Mouse (Mus musculus): ENCODE results near the gene Rpl34. TPM values are rescaled to one million over a fixed set of nuclear protein-coding genes. Genes with fewer than 3 reads are reported as not detected.

Rpl34 gene
- polyA plus RNA-seq (2015; fragmentation: Nextera tagmentation; extraction: Ambion mirVana), result 469 and 486 TPM in 2 replicates

- Histone ChIP-seq H3K9ac (peak within 1 kb of the TSS; percentile 82), H3K4me2 (peak within 1 kb of the TSS; percentile 73), H3K9me3 (replicated peaks) (no peaks in the 10 kb centered on the region), H3K27ac (peak within 1 kb of the TSS; percentile 84), H3K4me1 (replicated peaks) (peaks cover 18% of the 10 kb centered on the region), H3K4me3 (peak within 1 kb of the TSS; percentile 70), H3K27me3 (no peaks in the 10 kb centered on the region), H3K36me3 (peaks cover 35% of the 10 kb centered on the region)
- ATAC-seq (replicated peaks; ENCODE audit: insufficient number of reproducible peaks, insufficient read depth, low FRiP score, low read depth), result peak; percentile 99
- WGBS, result under 1% methylated on average over 45 of the region's 45 CpGs
These were observed at the start of gene Rpl34 for GRCm38 (mm10) chr3:130730189-130730653. Gene Rpl34 (minus strand): TSS chr3:130730398.

GRCm38 (mm10) chr3:130768172-130768571, 38.0 kb upstream of the Rpl34 start:
- H3K9ac ChIP-seq, result no peak overlapping the region
- no peak overlapping the region for H3K4me3 ChIP-seq
- H3K4me1 ChIP-seq (replicated peaks), result no peaks in the 10 kb centered on the region
- ATAC-seq (replicated peaks; ENCODE audit: insufficient number of reproducible peaks, insufficient read depth, low FRiP score, low read depth), result no peak
- no peaks in the 10 kb centered on the region for H3K9me3 ChIP-seq (replicated peaks)
- H3K27me3 ChIP-seq, result no peaks in the 10 kb centered on the region
- no peaks in the 10 kb centered on the region for H3K36me3 ChIP-seq
- no peak overlapping the region for H3K4me2 ChIP-seq
- WGBS, result 55% methylated on average over 3 of the region's 3 CpGs
- H3K27ac ChIP-seq, result no peak overlapping the region

- H3K36me3 ChIP-seq, result no peaks in the 10 kb centered on the region
- no peak overlapping the region for H3K9ac ChIP-seq
- H3K9me3 ChIP-seq (replicated peaks), result no peaks in the 10 kb centered on the region
- no peak overlapping the region for H3K4me2 ChIP-seq
- no peak for ATAC-seq (replicated peaks; ENCODE audit: insufficient number of reproducible peaks, insufficient read depth, low FRiP score, low read depth)
- no peaks in the 10 kb centered on the region for H3K4me1 ChIP-seq (replicated peaks)
- WGBS, result 51% methylated on average over 5 of the region's 5 CpGs
- H3K4me3 ChIP-seq, result no peak overlapping the region
- H3K27me3 ChIP-seq, result no peaks in the 10 kb centered on the region
- no peak overlapping the region for H3K27ac ChIP-seq
These were observed 33.9 kb upstream of the Rpl34 start for GRCm38 (mm10) chr3:130764091-130764490.

- Histone ChIP-seq H3K4me2 (no peak overlapping the region), H3K9ac (no peak overlapping the region), H3K4me1 (replicated peaks) (no peaks in the 10 kb centered on the region), H3K4me3 (no peak overlapping the region), H3K27me3 (no peaks in the 10 kb centered on the region), H3K36me3 (no peaks in the 10 kb centered on the region), H3K27ac (no peak overlapping the region), H3K9me3 (replicated peaks) (no peaks in the 10 kb centered on the region)
- ATAC-seq (replicated peaks; ENCODE audit: insufficient number of reproducible peaks, insufficient read depth, low FRiP score, low read depth), result no peak
- 48% methylated on average over 24 of the region's 24 CpGs for WGBS
These were observed 30.7 kb upstream of the Rpl34 start for GRCm38 (mm10) chr3:130760711-130761435.

- H3K36me3 ChIP-seq, result no peaks in the 10 kb centered on the region
- no peaks in the 10 kb centered on the region for H3K9me3 ChIP-seq (replicated peaks)
- no peaks in the 10 kb centered on the region for H3K27me3 ChIP-seq
- 81% methylated on average over 15 of the region's 15 CpGs for WGBS
- no peaks in the 10 kb centered on the region for H3K4me1 ChIP-seq (replicated peaks)
- no peak overlapping the region for H3K4me2 ChIP-seq
- no peak for ATAC-seq (replicated peaks; ENCODE audit: insufficient number of reproducible peaks, insufficient read depth, low FRiP score, low read depth)
- H3K4me3 ChIP-seq, result no peak overlapping the region
- H3K27ac ChIP-seq, result no peak overlapping the region
- H3K9ac ChIP-seq, result no peak overlapping the region
These were observed 28.1 kb upstream of the Rpl34 start for GRCm38 (mm10) chr3:130758157-130758841.

GRCm38 (mm10) chr3:130757117-130757852, 27.1 kb upstream of the Rpl34 start:
- no peak for ATAC-seq (replicated peaks; ENCODE audit: insufficient number of reproducible peaks, insufficient read depth, low FRiP score, low read depth)
- Histone ChIP-seq H3K4me1 (replicated peaks) (no peaks in the 10 kb centered on the region), H3K4me2 (no peak overlapping the region), H3K36me3 (no peaks in the 10 kb centered on the region), H3K27me3 (no peaks in the 10 kb centered on the region), H3K4me3 (no peak overlapping the region), H3K9me3 (replicated peaks) (no peaks in the 10 kb centered on the region), H3K27ac (no peak overlapping the region), H3K9ac (no peak overlapping the region)
- WGBS, result 80% methylated on average over 8 of the region's 8 CpGs

GRCm38 (mm10) chr3:130749206-130749605, 19.0 kb upstream of the Rpl34 start:
- no peak overlapping the region for H3K27ac ChIP-seq
- no peak overlapping the region for H3K4me2 ChIP-seq
- H3K27me3 ChIP-seq, result no peaks in the 10 kb centered on the region
- no peaks in the 10 kb centered on the region for H3K4me1 ChIP-seq (replicated peaks)
- H3K4me3 ChIP-seq, result no peak overlapping the region
- WGBS, result 81% methylated on average over 3 of the region's 3 CpGs
- H3K9me3 ChIP-seq (replicated peaks), result no peaks in the 10 kb centered on the region
- ATAC-seq (replicated peaks; ENCODE audit: insufficient number of reproducible peaks, insufficient read depth, low FRiP score, low read depth), result no peak
- H3K36me3 ChIP-seq, result no peaks in the 10 kb centered on the region
- H3K9ac ChIP-seq, result no peak overlapping the region

- Histone ChIP-seq H3K4me1 (replicated peaks) (no peaks in the 10 kb centered on the region), H3K27me3 (no peaks in the 10 kb centered on the region), H3K9ac (no peak overlapping the region), H3K9me3 (replicated peaks) (no peaks in the 10 kb centered on the region), H3K36me3 (no peaks in the 10 kb centered on the region), H3K4me3 (no peak overlapping the region), H3K27ac (no peak overlapping the region), H3K4me2 (no peak overlapping the region)
- ATAC-seq (replicated peaks; ENCODE audit: insufficient number of reproducible peaks, insufficient read depth, low FRiP score, low read depth), result no peak
- WGBS, result 76% methylated on average over 10 of the region's 10 CpGs
These were observed 16.7 kb upstream of the Rpl34 start for GRCm38 (mm10) chr3:130746673-130747619.

- H3K4me2 ChIP-seq, result no peak overlapping the region
- H3K27me3 ChIP-seq, result no peaks in the 10 kb centered on the region
- 55% methylated on average over 21 of the region's 21 CpGs for WGBS
- no peak overlapping the region for H3K9ac ChIP-seq
- no peaks in the 10 kb centered on the region for H3K4me1 ChIP-seq (replicated peaks)
- no peak overlapping the region for H3K27ac ChIP-seq
- H3K4me3 ChIP-seq, result no peak overlapping the region
- no peaks in the 10 kb centered on the region for H3K36me3 ChIP-seq
- ATAC-seq (replicated peaks; ENCODE audit: insufficient number of reproducible peaks, insufficient read depth, low FRiP score, low read depth), result no peak
- H3K9me3 ChIP-seq (replicated peaks), result no peaks in the 10 kb centered on the region
These were observed 7.6 kb upstream of the Rpl34 start for GRCm38 (mm10) chr3:130737652-130738361.

GRCm38 (mm10) chr3:130736758-130737157, 6.6 kb upstream of the Rpl34 start:
- no peak overlapping the region for H3K4me3 ChIP-seq
- no peak for ATAC-seq (replicated peaks; ENCODE audit: insufficient number of reproducible peaks, insufficient read depth, low FRiP score, low read depth)
- 48% methylated on average over 4 of the region's 4 CpGs for WGBS
- no peak overlapping the region for H3K4me2 ChIP-seq
- H3K9ac ChIP-seq, result no peak overlapping the region
- H3K36me3 ChIP-seq, result no peaks in the 10 kb centered on the region
- H3K9me3 ChIP-seq (replicated peaks), result no peaks in the 10 kb centered on the region
- no peak overlapping the region for H3K27ac ChIP-seq
- no peaks in the 10 kb centered on the region for H3K4me1 ChIP-seq (replicated peaks)
- no peaks in the 10 kb centered on the region for H3K27me3 ChIP-seq
